ENCODE assay signal across 9 mouse cellular contexts in the genomic region with DNA sequence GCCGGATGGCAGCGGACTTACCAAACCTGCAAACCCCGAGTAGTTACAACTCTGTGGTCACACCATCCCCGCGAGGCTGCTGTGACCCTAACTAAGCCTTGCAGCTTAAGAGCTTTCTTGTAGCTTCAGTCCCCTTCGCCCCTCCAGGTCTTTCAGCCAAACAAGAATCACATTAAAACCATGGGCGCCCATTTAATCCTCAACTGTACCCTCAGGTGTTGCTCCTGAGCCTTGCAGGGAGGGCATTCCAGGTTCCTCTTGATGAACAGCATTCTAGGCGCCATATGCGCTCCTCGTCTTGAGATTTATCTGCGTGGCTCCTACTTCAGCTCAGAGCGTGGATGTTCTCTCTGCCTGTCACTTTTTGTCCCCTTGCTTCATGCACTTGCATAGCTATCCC. TPM values are rescaled to one million over a fixed set of nuclear protein-coding genes. Genes with fewer than 3 reads are reported as not detected.
DNase-seq lines count a peak whose midpoint lies in the region; ATAC-seq and TF ChIP-seq lines count a peak whose summit lies in the region.
"Had no signal": no experiment of that assay in that cellular context is flagged by ENCODE, and none has a peak within 500 bp of the region (broad histone marks: within the 10 kb centered on the region; RNA-seq: fewer than 3 reads in every experiment).

No protein-coding gene starts in this region.

- H3K4me2 ChIP-seq in heart, embryonic 15.5 days, result peak overlapping the region; percentile 82
- H3K4me2 ChIP-seq in hindbrain, embryonic 14.5 days (replicated peaks), result peak overlapping the region; percentile 69
- peak overlapping the region; percentile 66 for H3K4me2 ChIP-seq in midbrain, embryonic 15.5 days

- no peak for ATAC-seq in heart, embryonic 15.5 days (replicated peaks; ENCODE audit: insufficient number of reproducible peaks, insufficient read depth, low FRiP score, low read depth)
- ATAC-seq in hindbrain, embryonic 14.5 days (ENCODE audit: low FRiP score), result no peak; the same call in 1 of the 2 replicates
- no peak; the same call in 1 of the 2 replicates for ATAC-seq in midbrain, embryonic 15.5 days (replicated peaks)

- peak overlapping the region; percentile 43 for H3K9ac ChIP-seq in heart, embryonic 15.5 days
- H3K9ac ChIP-seq in hindbrain, embryonic 14.5 days, result peak overlapping the region; percentile 62
- peak overlapping the region; percentile 56 for H3K9ac ChIP-seq in midbrain, embryonic 15.5 days

- no peak for TF ChIP-seq POLR2A in brain, embryonic 14.5 days (IDR thresholded peaks at IDR 0.05; ENCODE audit: borderline replicate concordance, extremely low read depth, insufficient read depth, insufficient read length, poor library complexity, severe bottlenecking)

- no peaks in the 10 kb centered on the region for H3K9me3 ChIP-seq in heart, embryonic 15.5 days (replicated peaks)
- no peaks in the 10 kb centered on the region for H3K9me3 ChIP-seq in hindbrain, embryonic 14.5 days (ENCODE audit: control insufficient read depth, low read length)
- no peaks in the 10 kb centered on the region for H3K9me3 ChIP-seq in midbrain, embryonic 15.5 days
- H3K9me3 ChIP-seq: G1E had no signal

- peaks cover 15% of the 10 kb centered on the region for H3K4me1 ChIP-seq in heart, embryonic 15.5 days (replicated peaks)
- H3K4me1 ChIP-seq in hindbrain, embryonic 14.5 days (replicated peaks; ENCODE audit: control insufficient read depth, insufficient read depth, low read length), result peaks cover 16% of the 10 kb centered on the region
- peaks cover 14% of the 10 kb centered on the region for H3K4me1 ChIP-seq in midbrain, embryonic 15.5 days

- no peak for DNase-seq in heart, adult 9 months (ENCODE audit: low spot score in 2 of 2)
- peak; percentile 38 for DNase-seq in brain, embryonic 14.5 days (ENCODE audit: low read depth)
- DNase-seq in hindbrain, embryonic 14.5 days (ENCODE audit: low spot score), result no peak
- DNase-seq in urinary bladder, adult 2 months (ENCODE audit: low spot score), result no peak
- no peak for DNase-seq in kidney, adult 9 months
- no peak for DNase-seq in layer of hippocampus, adult 9-10 months (ENCODE audit: low spot score)

- WGBS in heart, embryonic 15.5 days, result 8% methylated on average over 12 of the region's 12 CpGs
- WGBS in hindbrain, embryonic 14.5 days, result 9% methylated on average over 12 of the region's 12 CpGs
- WGBS in midbrain, embryonic 15.5 days, result 7% methylated on average over 12 of the region's 12 CpGs

- peaks cover 4% of the 10 kb centered on the region; the same call in 1 of the 2 replicates for H3K36me3 ChIP-seq in heart, embryonic 15.5 days
- H3K36me3 ChIP-seq in hindbrain, embryonic 14.5 days (replicated peaks; ENCODE audit: control insufficient read depth, insufficient read depth), result peaks cover 27% of the 10 kb centered on the region
- H3K36me3 ChIP-seq in midbrain, embryonic 15.5 days (replicated peaks), result 0 out of 2 replicates have a peak, but pooled peaks cover 11% of the 10 kb centered on the region

- peaks cover 47% of the 10 kb centered on the region for H3K27me3 ChIP-seq in heart, embryonic 15.5 days
- no peaks in the 10 kb centered on the region for H3K27me3 ChIP-seq in hindbrain, embryonic 14.5 days (ENCODE audit: control insufficient read depth, insufficient read depth, low read length)
- peaks cover 7% of the 10 kb centered on the region; the same call in 1 of the 2 replicates for H3K27me3 ChIP-seq in midbrain, embryonic 15.5 days (replicated peaks)

- TF ChIP-seq CTCF in brain, embryonic 14.5 days (IDR thresholded peaks at IDR 0.05; ENCODE audit: borderline replicate concordance, extremely low read depth, insufficient read depth, insufficient read length), result no peak

- no peak overlapping the region for H3K27ac ChIP-seq in heart, embryonic 15.5 days
- H3K27ac ChIP-seq in hindbrain, embryonic 14.5 days, result no peak overlapping the region
- no peak overlapping the region for H3K27ac ChIP-seq in midbrain, embryonic 15.5 days

- peak overlapping the region; percentile 62 for H3K4me3 ChIP-seq in heart, embryonic 15.5 days
- peak overlapping the region; percentile 56 for H3K4me3 ChIP-seq in hindbrain, embryonic 14.5 days (replicated peaks; ENCODE audit: low read length)
- peak overlapping the region; percentile 68 for H3K4me3 ChIP-seq in midbrain, embryonic 15.5 days

RNA-seq across cellular contexts. Expression of gene B3gnt4, which starts 1.3 kb away (rescaled TPM):
- 0.23 and 0.36 TPM in 2 replicates for polyA plus RNA-seq in heart, embryonic 15.5 days (2015; fragmentation: Nextera tagmentation; extraction: Ambion mirVana)
- polyA plus RNA-seq in brain, embryonic 14.5 days (2012; rRNA removed), result 2.5 and 4.3 TPM in 2 replicates
- polyA plus RNA-seq in hindbrain, embryonic 14.5 days (2014; fragmentation: Nextera tagmentation; extraction: Ambion mirVana), result 1.2 and 2.0 TPM in 2 replicates
- 1.0 and 1.3 TPM in 2 replicates for polyA plus RNA-seq in midbrain, embryonic 15.5 days (2015; fragmentation: Nextera tagmentation; extraction: Ambion mirVana)
- 0.13 and 0.15 TPM in 2 replicates for polyA plus RNA-seq in urinary bladder, adult 2 months (2012; rRNA removed)
- polyA plus RNA-seq: G1E had no signal

RNA-seq across cellular contexts. Expression of gene Diablo, which starts 15.1 kb away (rescaled TPM):
- 88.4 and 97.6 TPM in 2 replicates for polyA plus RNA-seq in heart, embryonic 15.5 days (2015; fragmentation: Nextera tagmentation; extraction: Ambion mirVana)
- polyA plus RNA-seq in brain, embryonic 14.5 days (2012; rRNA removed), result 97.2 and 121 TPM in 2 replicates
- polyA plus RNA-seq in hindbrain, embryonic 14.5 days (2014; fragmentation: Nextera tagmentation; extraction: Ambion mirVana), result 105 and 110 TPM in 2 replicates
- 110 and 115 TPM in 2 replicates for polyA plus RNA-seq in midbrain, embryonic 15.5 days (2015; fragmentation: Nextera tagmentation; extraction: Ambion mirVana)
- polyA plus RNA-seq in urinary bladder, adult 2 months (2012; rRNA removed), result 71.7 and 83.8 TPM in 2 replicates

RNA-seq across cellular contexts. Expression of gene Gm49027, which starts 16.4 kb away (rescaled TPM):
- 0.18 and 2.6 TPM in 2 replicates for polyA plus RNA-seq in heart, embryonic 15.5 days (2015; fragmentation: Nextera tagmentation; extraction: Ambion mirVana)
- 10.2 and 10.3 TPM in 2 replicates for polyA plus RNA-seq in brain, embryonic 14.5 days (2012; rRNA removed)
- polyA plus RNA-seq in hindbrain, embryonic 14.5 days (2014; fragmentation: Nextera tagmentation; extraction: Ambion mirVana), result 0.67 and 0.74 TPM in 2 replicates
- 1.1 and 1.5 TPM in 2 replicates for polyA plus RNA-seq in midbrain, embryonic 15.5 days (2015; fragmentation: Nextera tagmentation; extraction: Ambion mirVana)
- polyA plus RNA-seq in urinary bladder, adult 2 months (2012; rRNA removed), result 0.51 and 1.1 TPM in 2 replicates

RNA-seq across cellular contexts. Expression of gene Il31, which starts 19.6 kb away (rescaled TPM):
- not detected in 2 replicates for polyA plus RNA-seq in heart, embryonic 15.5 days (2015; fragmentation: Nextera tagmentation; extraction: Ambion mirVana)
- polyA plus RNA-seq in brain, embryonic 14.5 days (2012; rRNA removed), result not detected in 2 replicates
- not detected in 2 replicates for polyA plus RNA-seq in hindbrain, embryonic 14.5 days (2014; fragmentation: Nextera tagmentation; extraction: Ambion mirVana)
- not detected in 2 replicates for polyA plus RNA-seq in midbrain, embryonic 15.5 days (2015; fragmentation: Nextera tagmentation; extraction: Ambion mirVana)
- not detected in 2 replicates for polyA plus RNA-seq in urinary bladder, adult 2 months (2012; rRNA removed)
- polyA plus RNA-seq: G1E had no signal

RNA-seq across cellular contexts. Expression of gene Lrrc43, which starts 19.8 kb away (rescaled TPM):
- polyA plus RNA-seq in heart, embryonic 15.5 days (2015; fragmentation: Nextera tagmentation; extraction: Ambion mirVana), result 0.06 TPM in 2 replicates
- 0.20 and 0.38 TPM in 2 replicates for polyA plus RNA-seq in brain, embryonic 14.5 days (2012; rRNA removed)
- 0.43 and 0.89 TPM in 2 replicates for polyA plus RNA-seq in hindbrain, embryonic 14.5 days (2014; fragmentation: Nextera tagmentation; extraction: Ambion mirVana)
- 0.89 and 1.1 TPM in 2 replicates for polyA plus RNA-seq in midbrain, embryonic 15.5 days (2015; fragmentation: Nextera tagmentation; extraction: Ambion mirVana)
- polyA plus RNA-seq in urinary bladder, adult 2 months (2012; rRNA removed), result not detected in 2 replicates
- polyA plus RNA-seq: G1E had no signal
